Mouse (Mus musculus): ENCODE data around the gene Rtn4rl1.

Rtn4rl1 gene

DNA sequence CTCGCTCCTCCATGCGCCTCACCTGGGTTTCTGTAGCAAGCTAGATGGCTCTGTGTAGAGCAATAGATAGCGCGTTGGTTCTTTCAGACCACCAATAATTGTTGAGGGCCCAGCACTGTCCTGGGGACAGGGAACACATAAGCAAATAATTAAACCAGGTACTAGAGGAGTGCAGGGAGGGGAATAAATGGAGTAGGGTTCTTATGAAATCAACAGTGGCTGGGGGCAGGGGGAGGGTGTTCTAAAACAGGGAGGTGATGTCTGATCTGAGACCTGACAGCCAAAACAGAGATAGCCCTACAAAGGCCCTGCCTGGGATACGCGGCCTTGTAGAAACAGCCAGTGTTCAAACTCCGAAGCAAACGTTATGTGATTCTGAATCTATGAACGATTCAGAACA is 56.0 kb downstream of the Rtn4rl1 start:
- no peak for DNase-seq (ENCODE audit: low spot score in 2 of 2)

DNA sequence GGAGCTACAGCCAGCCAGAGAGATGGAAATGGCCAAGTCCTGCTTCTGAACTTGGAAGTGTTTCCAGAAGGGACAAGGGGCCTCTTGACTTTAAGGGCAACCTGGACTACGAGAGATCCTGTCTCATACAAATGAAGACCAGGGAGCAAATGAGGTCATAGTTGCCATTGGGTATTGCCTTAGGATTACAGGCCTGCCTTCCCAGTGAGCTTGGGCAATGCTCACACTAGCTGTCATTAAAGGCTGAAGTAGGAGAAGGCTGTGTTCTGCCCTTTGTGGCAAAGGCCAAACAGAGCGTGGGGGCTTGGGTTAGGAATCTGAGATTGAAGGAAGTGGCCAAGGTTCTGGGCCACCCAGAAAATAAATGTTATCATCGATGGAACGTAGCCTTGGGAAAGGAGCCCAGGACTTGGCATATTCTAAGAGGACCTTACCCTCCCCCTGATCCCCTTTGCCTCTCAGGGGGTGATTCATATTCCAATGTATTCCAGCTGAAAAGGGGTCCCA is 57.5 kb downstream of the Rtn4rl1 start:
- DNase-seq (ENCODE audit: low spot score in 2 of 2) = peak in 1 of 2 experiments; percentile 50

DNA sequence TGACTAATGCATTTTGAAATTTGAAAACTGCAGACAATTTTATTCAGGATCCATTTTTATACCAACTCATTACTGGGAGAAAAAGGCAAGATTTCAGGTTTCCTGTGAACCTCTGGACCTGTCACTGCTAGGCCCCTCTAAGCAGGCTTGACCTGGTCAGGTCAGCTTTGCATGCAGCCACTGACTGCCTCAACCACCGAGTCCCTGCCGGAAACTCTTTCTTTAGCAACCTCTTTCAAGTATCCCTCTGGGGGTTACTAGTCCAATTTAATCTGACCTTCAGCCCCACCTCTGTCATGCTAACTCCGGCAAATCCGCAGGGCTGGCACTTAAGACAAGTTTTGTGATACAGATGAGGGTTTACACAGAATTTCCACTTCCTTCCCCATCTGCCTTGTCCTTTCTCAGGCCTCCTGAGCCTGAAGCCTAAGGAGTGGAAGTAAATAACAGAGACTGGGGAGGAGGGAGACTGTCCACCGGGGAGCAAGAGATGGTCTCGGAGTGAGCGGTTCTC is 58.0 kb downstream of the Rtn4rl1 start:
- DNase-seq (ENCODE audit: low spot score in 2 of 2) = no peak

DNA sequence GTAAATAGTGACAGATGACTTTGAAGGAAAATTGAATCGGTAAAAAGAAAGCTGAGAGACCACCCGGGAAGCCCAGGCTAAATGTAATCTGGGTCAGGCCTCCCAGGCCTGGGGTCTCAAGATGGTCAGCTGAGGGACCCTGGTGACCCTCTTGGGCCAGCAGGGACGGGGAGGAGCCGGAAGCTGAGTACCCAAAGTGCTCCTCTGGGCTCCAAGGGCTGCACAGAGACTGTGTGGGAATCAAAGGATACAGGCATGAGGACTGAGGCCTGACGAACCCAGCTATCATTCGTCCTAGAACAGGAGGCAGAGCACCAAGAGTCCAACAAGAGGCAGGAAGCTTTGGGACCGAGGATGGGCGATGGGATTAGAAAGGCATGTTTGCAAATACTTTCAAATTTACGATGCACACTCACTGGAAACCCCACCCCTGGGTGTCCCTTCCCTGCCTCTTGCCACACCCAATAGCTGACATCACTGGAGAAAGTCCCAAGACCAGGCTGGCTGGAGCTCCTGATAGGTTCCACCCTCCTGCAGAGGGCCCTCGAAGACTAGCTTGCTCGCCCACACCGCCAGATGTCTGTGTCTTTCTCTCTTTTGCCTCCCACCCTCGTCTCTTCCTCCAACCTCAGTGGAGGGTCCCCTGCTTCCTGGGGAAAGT is 60.8 kb downstream of the Rtn4rl1 start:
- peak; percentile 64 to 73 for DNase-seq (ENCODE audit: low spot score in 2 of 2)

DNA sequence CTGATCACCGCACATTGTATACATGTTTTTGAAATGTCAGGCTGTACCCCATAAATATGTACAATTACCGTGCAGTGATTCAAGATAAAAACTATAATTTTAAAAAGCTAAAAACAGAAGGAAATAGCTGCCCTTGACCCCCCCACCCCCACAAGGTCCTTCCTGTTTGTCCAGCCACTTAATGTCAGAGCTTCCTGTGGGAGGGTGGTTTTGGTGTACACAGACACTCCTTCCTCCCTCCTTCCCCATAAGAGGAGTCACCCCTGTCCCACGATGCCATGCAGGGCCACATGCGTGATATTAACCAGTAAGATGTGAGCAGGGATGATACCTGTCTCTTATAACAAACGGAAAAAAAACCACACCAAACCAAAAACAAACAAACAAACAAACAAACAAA is 61.7 kb downstream of the Rtn4rl1 start:
- no peak for DNase-seq (ENCODE audit: low spot score in 2 of 2)

DNA sequence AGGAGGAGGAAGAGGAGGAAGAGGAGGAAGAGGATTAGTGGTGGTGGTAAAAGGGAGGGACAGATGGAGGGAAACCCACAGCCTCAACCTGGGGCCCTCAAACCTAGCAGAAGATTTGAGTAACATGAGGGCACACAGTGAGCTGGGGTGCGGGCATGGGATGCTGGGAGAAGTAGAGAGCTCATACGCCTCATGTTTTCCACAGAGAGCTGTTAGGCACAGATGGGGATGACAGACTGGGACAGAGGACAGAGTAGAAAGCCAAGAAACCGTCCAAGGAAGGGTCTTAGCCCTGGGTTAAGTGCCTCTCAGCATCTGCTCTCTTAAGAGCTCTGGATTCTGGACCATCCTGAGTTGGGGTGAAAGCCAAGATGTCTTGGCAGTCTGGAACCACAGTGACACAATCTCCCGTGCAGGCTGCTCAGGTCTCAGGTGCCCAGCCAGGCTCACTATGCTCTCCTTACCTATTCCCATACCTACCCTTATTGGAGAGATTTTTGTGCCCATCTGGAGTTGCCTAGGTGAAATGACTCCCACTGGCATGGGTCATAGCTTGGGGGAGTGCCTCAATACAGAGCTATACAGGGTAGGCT is 63.6 kb downstream of the Rtn4rl1 start:
- DNase-seq (ENCODE audit: low spot score in 2 of 2) = no peak

DNA sequence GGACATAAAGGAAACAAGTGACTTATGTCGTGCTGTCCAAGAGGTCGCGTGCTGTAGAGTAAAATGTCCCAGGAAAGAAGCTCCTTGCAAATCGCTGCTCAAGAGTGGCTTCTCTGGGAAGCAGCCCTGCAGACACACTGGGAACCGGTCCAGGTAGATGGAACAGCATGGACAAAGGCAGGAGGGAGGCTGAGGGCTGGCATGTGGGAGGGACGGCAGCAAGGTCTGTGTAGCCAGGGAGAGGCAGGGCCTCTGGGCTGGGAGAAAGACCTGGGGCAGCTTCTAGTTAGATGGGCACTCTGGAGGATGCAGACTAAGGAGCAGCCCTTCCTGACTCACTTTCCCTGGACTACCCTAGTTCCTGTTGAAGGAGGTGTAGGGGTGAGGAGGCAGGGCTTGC is 65.8 kb downstream of the Rtn4rl1 start:
- DNase-seq (ENCODE audit: low spot score in 2 of 2) = peak in 1 of 2 experiments; percentile 67

DNA sequence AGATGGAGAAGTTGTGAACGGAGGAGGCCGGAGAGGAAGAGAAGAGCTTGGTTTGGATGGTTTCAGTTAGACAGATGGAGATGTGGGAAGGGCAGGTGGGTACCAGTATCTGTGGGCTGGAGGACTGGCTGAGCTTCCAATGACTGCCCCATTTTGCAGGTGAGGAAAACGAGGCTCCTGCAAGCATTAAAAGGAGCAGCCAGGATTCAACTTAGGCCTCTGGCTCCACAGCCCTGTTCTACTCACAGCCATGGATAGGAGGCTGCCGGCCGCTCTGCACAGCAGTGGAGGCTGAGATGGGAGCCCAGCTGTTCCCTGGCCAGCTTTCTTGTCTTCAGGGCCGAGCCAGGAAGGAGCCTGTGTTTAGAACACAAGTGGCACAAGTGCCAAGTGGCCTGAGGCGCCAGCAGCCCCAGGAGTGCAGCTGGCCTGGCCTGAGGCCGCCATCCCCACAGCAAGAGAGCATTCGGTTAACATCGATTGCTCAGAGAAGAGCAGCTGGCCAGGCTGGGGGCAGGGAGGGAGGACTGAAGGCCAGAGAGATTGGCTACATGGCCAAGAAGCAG is 66.5 kb downstream of the Rtn4rl1 start:
- peak in 1 of 2 experiments; percentile 53 for DNase-seq (ENCODE audit: low spot score in 2 of 2)

DNA sequence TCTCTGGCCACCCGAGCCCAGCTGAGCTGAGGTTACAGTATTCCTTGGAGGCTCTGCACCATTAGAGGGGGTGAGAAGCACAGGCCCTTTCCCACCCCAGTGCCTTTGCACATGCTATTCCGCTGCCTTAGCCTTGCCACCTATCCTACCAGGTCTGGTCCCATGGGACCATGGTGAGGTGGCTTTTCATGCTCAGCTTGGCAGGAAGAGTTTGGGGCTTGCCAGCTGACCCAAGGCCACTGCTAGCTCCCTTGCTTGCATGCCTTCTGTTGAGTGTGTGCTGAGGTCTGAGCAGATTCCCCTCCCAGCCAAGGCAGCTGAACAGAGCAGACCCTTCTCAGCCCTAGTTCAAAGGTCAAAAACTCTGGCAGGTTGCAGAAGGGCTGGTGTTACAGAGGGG is 67.4 kb downstream of the Rtn4rl1 start:
- DNase-seq (ENCODE audit: low spot score in 2 of 2) = no peak

DNA sequence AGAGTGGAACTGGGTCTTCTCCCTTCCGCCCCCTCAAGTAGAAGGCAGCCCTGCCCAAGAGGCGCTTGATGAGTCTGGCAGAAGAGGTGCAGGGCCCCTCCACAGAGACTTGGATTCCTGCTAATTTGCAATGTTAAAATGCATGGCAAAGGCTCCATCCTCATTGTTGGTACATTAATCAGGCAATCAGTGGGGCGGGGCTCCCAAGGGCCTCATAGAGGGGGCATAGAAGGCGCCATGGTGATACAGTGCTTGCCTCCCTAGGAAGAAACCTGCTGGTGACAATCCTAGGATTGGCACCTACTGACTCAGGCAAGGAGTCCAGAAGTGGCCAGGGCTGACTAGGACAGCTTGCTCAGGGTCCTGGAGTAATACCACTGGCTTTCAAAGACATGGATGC is 68.1 kb downstream of the Rtn4rl1 start:
- no peak for DNase-seq (ENCODE audit: low spot score in 2 of 2)

DNA sequence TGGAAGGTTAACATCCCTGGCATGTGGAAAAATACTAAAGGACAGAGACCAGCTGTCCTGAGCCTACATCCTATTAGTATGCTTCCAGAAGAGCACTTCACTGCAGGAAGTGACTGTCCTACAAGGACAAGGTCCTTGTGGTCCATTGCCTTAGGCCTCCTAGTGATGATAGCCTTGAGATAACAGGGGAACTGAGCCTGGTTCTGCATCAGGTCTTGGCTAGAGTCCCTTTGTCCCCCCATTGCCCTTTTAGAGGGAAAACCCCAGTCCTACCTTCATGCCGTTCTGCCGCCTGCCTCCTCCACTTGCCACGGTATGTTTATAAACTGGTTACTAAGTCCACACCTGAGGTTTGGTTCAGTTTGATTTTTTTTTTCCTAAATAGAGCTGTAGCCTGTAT is 68.6 kb downstream of the Rtn4rl1 start:
- no peak for DNase-seq (ENCODE audit: low spot score in 2 of 2)

DNA sequence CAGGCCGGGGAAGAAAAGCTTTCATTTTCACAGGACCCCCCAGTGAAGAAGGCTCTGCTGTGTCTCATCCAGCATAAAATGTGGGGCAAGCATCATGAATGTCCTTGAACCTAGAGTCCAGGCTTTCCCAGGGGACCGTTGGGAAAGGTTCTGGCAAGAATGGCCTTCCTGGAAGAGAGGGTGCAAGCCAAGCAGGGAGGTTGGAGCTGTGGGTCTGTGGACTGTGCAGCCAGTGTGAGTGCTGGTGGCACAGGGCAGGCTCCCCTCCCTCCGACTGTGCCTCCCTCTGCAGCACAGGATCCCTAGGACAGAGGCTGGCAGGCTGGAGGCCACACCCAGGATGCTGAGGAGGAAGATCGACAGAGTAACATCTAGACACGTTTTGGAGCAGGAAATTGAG is 69.2 kb downstream of the Rtn4rl1 start:
- DNase-seq (ENCODE audit: low spot score in 2 of 2) = no peak

DNA sequence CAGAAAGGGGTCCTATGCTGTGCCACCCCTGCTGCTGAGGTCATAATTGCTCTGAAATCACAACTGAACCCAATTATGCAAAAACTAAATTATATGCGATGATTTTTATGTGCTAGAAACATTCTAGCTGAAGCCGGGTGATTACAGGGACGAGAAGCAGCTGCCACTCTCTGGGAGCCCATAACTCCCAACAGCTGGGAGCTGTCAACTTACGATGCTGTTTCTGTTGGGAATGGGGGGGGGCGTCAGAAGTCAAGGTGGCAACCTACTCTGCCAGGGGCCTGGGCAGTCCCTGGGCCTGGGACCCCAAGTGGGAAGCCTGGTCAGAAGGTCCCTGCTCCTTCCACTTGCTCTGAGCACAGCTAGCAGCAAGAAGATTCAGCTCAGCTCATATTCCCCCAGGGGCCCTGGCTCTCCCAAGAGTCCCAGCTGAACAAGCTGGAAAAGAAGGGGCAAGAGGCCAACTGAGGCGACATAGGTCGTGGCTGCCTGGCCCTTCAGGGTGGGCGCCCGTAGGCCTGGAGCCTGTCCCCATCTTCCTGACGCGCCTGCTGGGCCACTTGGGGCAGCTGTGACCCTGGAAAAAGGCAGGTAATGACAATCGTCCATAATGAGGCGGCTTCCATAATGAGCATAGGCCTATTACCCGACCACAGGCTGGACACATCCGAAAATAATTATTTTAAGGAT is 69.8 kb downstream of the Rtn4rl1 start:
- no peak for DNase-seq (ENCODE audit: low spot score in 2 of 2)

DNA sequence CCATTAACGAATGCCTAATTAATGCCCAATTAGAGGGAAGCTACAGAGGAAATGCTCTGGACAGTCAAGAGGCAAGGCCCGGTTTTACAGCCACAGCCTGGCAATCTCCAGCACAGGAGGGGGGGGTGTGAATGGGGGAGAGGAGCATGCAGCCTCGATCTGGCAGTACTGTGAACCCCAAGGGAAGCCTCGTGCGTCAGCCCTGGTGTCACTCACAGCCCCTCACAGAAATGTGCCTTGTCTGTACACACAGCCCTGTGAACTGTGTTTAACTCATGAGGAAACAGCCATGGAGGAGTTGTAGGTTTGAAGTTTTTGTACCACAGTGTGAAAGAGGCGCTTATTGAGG is 70.4 kb downstream of the Rtn4rl1 start:
- no peak for DNase-seq (ENCODE audit: low spot score in 2 of 2)

DNA sequence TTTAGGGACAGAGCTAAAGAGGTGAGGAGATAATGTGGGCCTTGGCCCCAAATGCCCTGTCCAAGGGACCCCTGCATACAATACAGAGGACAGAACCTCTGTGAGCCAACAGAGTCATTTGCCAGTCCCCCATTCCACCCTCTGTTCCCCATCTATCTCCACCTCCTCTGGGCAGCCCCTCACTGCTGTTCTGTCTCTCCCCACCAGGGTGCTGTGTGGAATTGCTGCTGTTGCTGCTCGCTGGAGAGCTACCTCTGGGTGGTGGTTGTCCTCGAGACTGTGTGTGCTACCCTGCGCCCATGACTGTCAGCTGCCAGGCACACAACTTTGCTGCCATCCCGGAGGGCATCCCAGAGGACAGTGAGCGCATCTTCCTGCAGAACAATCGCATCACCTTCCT is 71.0 kb downstream of the Rtn4rl1 start:
- DNase-seq (ENCODE audit: low spot score in 2 of 2) = no peak

DNA sequence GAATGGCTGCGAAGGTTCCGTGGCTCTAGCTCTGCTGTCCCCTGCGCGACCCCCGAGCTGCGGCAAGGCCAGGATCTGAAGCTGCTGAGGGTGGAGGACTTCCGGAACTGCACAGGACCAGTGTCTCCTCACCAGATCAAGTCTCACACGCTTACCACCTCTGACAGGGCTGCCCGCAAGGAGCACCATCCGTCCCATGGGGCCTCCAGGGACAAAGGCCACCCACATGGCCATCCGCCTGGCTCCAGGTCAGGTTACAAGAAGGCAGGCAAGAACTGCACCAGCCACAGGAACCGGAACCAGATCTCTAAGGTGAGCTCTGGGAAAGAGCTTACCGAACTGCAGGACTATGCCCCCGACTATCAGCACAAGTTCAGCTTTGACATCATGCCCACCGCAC is 72.0 kb downstream of the Rtn4rl1 start:
- DNase-seq (ENCODE audit: low spot score in 2 of 2) = no peak

DNA sequence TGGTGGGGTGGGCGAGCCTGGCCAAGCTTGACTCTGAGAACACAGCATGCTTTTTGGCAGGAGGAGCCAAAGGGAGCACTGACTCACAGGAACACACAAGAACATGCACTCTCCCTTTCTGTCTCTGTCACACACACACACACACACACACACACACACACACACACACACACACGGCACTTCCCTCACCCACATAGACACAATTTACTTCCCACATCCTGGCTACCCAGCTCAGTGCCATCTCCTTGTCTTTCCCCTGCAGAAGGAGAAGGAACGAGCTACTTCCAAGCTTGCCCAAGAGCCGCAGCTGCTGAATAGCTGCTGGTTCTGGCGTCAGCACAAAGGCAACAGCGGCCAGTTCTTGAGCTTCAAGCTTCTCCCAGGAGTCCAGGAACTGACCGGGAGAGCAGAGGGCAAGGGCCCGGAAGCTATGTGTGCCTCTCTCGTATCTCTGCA is 74.3 kb downstream of the Rtn4rl1 start:
- no peak for DNase-seq (ENCODE audit: low spot score in 2 of 2)

DNA sequence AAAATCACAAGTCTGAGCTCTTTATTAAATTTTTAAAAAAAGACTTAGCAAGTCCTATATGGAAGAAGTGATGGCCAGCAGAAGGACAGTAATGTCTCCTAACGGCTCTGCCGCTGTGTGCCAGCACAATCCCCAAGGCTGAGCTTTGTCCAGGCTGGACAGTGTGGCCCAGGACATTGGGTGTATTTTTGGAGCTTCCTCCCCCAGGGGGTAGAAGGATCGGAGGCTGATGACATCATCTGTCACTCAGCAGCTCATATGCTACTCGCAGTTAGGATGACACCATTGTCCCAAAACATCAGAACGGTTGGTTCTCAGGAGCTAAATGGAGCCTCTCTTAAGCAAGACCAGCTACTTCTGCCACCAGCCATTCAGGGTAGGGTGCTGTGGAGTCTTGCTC is 74.9 kb downstream of the Rtn4rl1 start:
- DNase-seq (ENCODE audit: low spot score in 2 of 2) = no peak

DNA sequence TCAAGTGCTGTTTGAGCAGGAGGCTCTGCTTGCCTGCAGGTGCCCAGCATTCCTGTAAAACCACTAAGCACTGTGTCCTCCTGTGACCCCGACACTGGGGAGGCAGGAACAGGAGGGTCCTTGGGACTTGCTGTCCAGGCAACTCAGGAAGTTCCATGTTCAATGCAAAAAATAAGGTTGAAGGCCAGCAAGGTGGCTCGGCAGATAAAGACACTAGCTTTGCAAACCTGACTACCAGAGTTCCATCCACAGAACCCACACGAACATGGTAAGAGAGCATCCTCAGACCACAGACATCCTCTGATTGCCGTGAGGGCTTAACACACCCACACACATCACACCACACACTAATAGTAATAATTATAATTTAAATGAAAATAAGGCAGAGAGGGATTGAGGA is 75.6 kb downstream of the Rtn4rl1 start:
- no peak for DNase-seq (ENCODE audit: low spot score in 2 of 2)

DNA sequence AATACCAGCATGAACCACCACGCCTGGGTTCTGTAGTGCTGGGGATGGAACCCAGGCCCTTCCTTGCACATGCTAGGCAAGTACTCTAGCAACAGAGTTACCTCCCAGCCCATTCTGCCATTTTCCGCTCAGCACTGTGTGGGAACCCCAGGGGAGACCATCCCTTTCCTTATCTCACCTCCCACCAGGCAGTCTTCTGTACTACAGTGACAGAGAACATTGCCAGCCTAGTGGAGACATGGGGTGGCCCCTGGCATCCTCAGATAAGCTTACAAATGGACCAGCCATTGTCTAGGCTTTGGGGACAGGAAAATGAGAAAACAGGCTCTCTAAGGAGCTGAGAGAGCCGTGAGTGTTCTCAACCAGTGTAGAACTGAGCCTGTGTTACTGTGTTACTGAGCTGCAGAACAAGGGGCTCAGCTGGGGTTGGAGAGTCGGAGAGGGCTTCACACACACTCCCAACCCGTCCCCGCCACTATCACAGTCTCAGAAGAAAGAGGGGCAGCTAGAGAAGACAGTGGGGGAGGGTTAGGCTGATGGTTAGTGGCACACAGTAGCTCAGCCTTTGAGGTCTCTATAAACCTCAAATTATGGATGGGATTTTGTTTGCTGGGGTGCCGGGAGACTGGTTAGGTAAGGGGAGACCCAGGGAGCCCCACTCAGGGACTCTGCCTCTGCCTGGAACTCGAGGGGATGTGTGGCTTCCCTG is 76.8 kb downstream of the Rtn4rl1 start:
- no peak for DNase-seq (ENCODE audit: low spot score in 2 of 2)

DNA sequence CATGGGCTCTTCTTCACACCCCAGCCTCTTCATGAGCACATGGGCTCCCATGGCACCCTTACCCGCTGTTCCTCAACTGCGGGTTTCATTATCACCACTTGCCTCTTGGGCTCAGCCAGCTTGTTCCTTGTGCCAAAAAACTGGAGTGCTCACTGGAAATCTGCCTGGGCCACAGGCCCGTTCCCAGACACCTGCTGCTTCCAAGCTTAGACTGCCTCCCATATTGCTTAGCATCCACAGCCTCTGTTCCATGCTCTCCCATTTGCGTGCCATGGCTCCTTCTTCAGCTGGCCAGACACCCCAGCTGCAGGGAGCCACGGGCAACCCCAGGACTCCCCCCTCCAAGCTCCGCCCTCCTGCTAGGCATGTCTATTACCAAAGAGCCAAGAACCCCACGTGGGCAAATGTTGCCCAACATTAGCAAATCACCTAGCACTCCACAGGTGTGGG is 77.4 kb downstream of the Rtn4rl1 start:
- DNase-seq (ENCODE audit: low spot score in 2 of 2) = no peak

DNA sequence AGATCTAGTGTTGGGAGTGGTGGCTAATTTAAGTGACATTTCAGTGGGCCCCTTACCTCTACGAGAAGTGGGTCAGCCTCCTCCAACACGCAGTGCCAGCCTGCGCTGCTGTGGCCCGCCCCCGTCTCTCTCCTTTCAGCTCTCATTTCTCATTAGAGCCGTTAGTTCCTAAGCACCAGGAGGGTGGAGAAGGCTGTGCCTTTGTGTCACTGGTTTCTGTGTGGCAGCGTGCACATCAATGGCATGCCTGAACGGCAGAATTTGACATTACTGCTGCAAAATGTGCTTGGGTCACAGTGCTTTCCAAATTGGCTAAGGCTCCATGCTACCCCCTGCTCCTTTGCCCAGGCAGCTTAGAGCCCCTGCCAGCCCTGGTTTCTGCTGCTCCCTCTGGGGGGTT is 79.9 kb downstream of the Rtn4rl1 start:
- no peak for DNase-seq (ENCODE audit: low spot score in 2 of 2)
